Mouse (Mus musculus) ES-Bruce4 (cell line): ENCODE results near the gene Rfc4. TPM values are rescaled to one million over a fixed set of nuclear protein-coding genes. Genes with fewer than 3 reads are reported as not detected.

Experiments used
- H3K27ac ChIP-seq: 2 replicates; pipeline ENCODE4 v1.5.1; 2012; ENCODE audit warnings: low read length, inconsistent platforms; ENCODE audit not compliant: insufficient read depth
- H3K27me3 ChIP-seq: 2 replicates; pipeline ENCODE4 v1.6.1; 2012; ENCODE audit warnings: mild to moderate bottlenecking, low read length, inconsistent platforms; ENCODE audit not compliant: control insufficient read depth, poor library complexity, insufficient read depth, severe bottlenecking
- H3K36me3 ChIP-seq: 2 replicates; pipeline ENCODE4 v1.6.1; 2012; ENCODE audit warnings: inconsistent platforms, mild to moderate bottlenecking, low read length, moderate library complexity; ENCODE audit not compliant: control insufficient read depth, poor library complexity, insufficient read depth, severe bottlenecking
- H3K4me1 ChIP-seq: one replicate; pipeline ENCODE4 v1.8.1; 2011; ENCODE audit warnings: low read length; ENCODE audit not compliant: control insufficient read depth, insufficient read depth
- H3K4me3 ChIP-seq: 2 replicates; pipeline ENCODE4 v1.5.1; 2011; ENCODE audit warnings: low read depth, mild to moderate bottlenecking, low read length
- H3K9ac ChIP-seq: 2 replicates; pipeline ENCODE4 v1.6.1; 2012; ENCODE audit warnings: low read depth, mild to moderate bottlenecking, inconsistent platforms; ENCODE audit not compliant: poor library complexity, severe bottlenecking
- H3K9me3 ChIP-seq: replicated peaks from 2 replicates; pipeline ENCODE4 v1.6.1; 2012; ENCODE audit warnings: mild to moderate bottlenecking, low read length, inconsistent platforms; ENCODE audit not compliant: control insufficient read depth, poor library complexity, insufficient read depth, severe bottlenecking
- CTCF ChIP-seq: IDR thresholded peaks from one replicate; pipeline ENCODE4 v1.8.1; 2011; ENCODE audit warnings: low read depth, low read length
- EP300 ChIP-seq: IDR thresholded peaks from 2 replicates; pipeline ENCODE4 v1.6.1; 2011; ENCODE audit warnings: low read depth, low read length; ENCODE audit not compliant: insufficient read depth
- POLR2A ChIP-seq: IDR thresholded peaks from one replicate; pipeline ENCODE4 v1.8.1; 2011; ENCODE audit warnings: low read length; ENCODE audit not compliant: insufficient read depth
- polyA plus RNA-seq: library from polyadenylated mRNA; stranded (reverse); fragments of >200 nt; gene quantifications from 2 replicates; pipeline ENCODE4 v1.2.4, GENCODE M21; 2011; ENCODE audit warnings: low read depth; ENCODE audit not compliant: missing spikeins, insufficient read depth, insufficient read length

Rfc4 gene
- polyA plus RNA-seq, 1 experiment: 73.8 TPM

DNA sequence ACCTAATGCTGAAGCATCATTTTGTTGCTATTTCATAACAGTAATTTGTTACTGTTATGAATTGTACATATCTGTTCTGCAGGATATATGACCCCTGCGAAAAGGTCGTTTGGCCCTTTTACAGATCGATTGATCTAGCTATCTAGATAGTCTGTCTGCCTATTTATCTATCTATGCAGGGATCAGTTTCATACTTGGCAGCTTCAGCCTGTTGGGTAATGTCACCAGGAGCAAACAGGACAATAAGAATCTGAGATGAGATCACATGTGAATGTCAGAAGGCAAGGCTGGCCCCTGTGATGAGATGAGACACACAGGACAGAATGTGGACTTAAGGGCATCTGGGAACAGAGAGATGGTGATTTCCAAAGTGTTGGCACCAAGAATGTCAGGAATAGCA lies 2.8 kb upstream of the Rfc4 start:
- no peak overlapping the region for H3K4me3 ChIP-seq
- no peaks in the 10 kb centered on the region for H3K27me3 ChIP-seq
- H3K9me3 ChIP-seq: no peaks in the 10 kb centered on the region
- TF ChIP-seq EP300: no peak
- no peak for TF ChIP-seq POLR2A
- TF ChIP-seq CTCF: no peak
- H3K4me1 ChIP-seq: no peaks in the 10 kb centered on the region
- no peak overlapping the region for H3K9ac ChIP-seq
- no peak overlapping the region for H3K27ac ChIP-seq
- H3K36me3 ChIP-seq: peaks cover 5% of the 10 kb centered on the region; the same call in 1 of the 2 replicates

DNA sequence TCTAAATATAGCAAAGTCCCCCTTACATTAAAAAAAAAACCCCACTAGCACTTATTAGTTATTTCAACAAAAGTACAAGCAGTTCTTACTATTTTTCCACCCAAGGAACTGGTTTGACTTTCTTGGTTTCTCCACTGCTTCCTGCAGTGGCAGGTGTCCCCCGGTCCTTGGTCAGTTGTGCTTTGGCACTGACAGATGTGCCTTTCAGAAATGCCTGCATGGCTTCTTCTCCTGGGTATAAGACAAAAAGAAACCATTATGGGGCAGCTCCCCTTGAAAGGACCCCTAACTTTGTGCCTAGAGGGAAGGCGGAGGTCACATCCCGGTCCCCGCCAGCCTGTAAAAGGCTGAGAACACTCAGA lies 245 bp downstream of the Rfc4 start:
- H3K4me3 ChIP-seq: peak overlapping the region; percentile 92
- no peaks in the 10 kb centered on the region for H3K27me3 ChIP-seq
- H3K9ac ChIP-seq: peak overlapping the region; percentile 79
- no peak for TF ChIP-seq EP300
- TF ChIP-seq CTCF: no peak
- TF ChIP-seq POLR2A: no peak
- no peaks in the 10 kb centered on the region for H3K9me3 ChIP-seq
- H3K27ac ChIP-seq: no peak overlapping the region
- H3K36me3 ChIP-seq: peaks cover 18% of the 10 kb centered on the region
- H3K4me1 ChIP-seq: no peaks in the 10 kb centered on the region

DNA sequence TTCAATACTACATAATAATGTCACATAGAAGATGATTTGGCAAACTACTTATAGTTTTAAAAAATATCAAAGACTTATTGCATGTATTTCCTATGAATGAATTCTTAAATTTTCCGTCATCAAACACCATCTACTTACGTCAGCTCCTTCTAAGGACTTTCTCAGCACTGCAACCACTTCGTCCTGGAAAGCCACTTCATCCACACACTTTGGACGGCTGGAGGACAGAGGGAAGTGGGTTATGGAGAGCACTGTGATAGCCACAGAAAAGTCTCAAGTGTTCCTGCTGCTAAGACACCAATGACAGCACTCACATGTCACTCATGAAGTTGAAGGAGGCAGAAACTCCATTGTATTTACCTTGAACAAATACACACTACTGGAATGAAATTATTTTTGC lies 3.1 kb downstream of the Rfc4 start:
- Histone ChIP-seq H3K9me3 (no peaks in the 10 kb centered on the region), H3K36me3 (peaks cover 40% of the 10 kb centered on the region), H3K27me3 (no peaks in the 10 kb centered on the region), H3K27ac (no peak overlapping the region), H3K4me1 (no peaks in the 10 kb centered on the region), H3K4me3 (no peak overlapping the region), H3K9ac (no peak overlapping the region)
- TF ChIP-seq CTCF (no peak), POLR2A (no peak), EP300 (no peak)

DNA sequence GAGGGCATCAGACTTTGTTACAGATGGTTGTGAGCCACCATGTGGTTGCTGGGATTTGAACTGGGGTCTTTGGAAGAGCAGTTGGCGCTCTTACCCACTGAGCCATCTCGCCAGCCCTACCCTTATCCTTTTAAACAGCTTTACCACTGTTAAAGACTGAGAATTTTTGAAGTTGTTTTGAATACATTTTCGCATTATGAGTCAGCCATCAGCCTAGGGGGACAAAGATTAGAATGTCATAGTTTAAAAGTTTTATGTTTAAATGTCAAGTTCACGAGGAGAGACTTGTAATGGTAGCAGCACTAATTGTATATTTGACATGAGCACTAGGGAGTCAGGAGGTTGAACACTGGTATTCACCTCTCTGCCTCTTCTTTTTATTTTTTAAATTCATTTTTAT lies 4.4 kb downstream of the Rfc4 start:
- TF ChIP-seq CTCF (no peak), POLR2A (no peak), EP300 (no peak)
- no peak overlapping the region for H3K9ac ChIP-seq
- H3K9me3 ChIP-seq: no peaks in the 10 kb centered on the region
- H3K4me3 ChIP-seq: no peak overlapping the region
- H3K27me3 ChIP-seq: no peaks in the 10 kb centered on the region
- H3K36me3 ChIP-seq: peaks cover 44% of the 10 kb centered on the region
- H3K27ac ChIP-seq: no peak overlapping the region
- no peaks in the 10 kb centered on the region for H3K4me1 ChIP-seq

DNA sequence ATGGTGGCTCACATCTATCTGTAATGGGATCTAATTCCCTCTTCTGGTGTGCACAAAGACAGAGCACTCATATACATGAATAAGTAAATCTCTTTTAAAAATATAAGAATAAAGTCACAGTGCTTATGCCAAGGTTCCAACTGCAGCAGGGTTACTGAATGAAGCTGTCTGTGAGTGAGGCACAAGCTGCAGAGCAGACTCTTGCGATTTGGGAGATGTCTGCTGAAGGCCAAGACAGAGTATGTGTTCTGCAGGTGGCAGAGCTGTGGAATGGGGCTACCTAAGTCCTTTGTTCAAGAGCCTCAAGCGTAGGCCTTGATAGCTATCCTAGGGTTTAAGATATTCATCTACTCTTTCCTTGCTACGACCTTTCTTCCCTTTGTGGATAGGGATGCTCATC lies 5.1 kb downstream of the Rfc4 start:
- Histone ChIP-seq H3K4me1 (no peaks in the 10 kb centered on the region), H3K9me3 (no peaks in the 10 kb centered on the region), H3K27me3 (no peaks in the 10 kb centered on the region), H3K27ac (no peak overlapping the region), H3K9ac (no peak overlapping the region), H3K36me3 (peaks cover 50% of the 10 kb centered on the region), H3K4me3 (no peak overlapping the region)
- TF ChIP-seq CTCF (no peak), EP300 (no peak), POLR2A (no peak)

DNA sequence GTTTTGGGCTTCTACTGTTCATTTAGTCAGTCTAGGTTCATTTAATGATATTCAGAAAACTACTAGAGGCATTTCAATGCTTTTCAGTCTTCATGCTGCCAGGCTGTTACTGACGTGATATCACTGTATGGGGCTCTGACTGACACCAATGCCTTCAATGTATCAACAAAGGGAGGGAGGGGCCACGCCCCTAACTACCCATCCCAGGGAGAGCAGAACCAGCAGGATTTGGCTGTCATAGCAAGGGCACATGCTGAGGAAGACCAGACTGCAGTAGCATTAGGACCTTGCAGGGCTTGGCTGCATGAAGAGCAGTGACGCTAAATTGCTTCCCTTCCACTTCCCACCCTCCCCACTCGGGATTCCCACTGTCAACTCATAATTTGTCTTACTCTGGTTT lies 10.4 kb downstream of the Rfc4 start:
- Histone ChIP-seq H3K4me3 (no peak overlapping the region), H3K36me3 (peaks cover 72% of the 10 kb centered on the region)
- TF ChIP-seq EP300: no peak
- TF ChIP-seq POLR2A: no peak
- TF ChIP-seq CTCF: no peak

More for the DNA sequence above, 10.4 kb downstream of the Rfc4 start:
- Histone ChIP-seq H3K27me3 (no peaks in the 10 kb centered on the region), H3K4me1 (no peaks in the 10 kb centered on the region), H3K9me3 (no peaks in the 10 kb centered on the region), H3K9ac (no peak overlapping the region), H3K27ac (no peak overlapping the region)
